Mouse (Mus musculus) embryonic facial prominence, embryonic 15.5 days (tissue): ENCODE data around the gene Acbd6. TPM values are rescaled to one million over a fixed set of nuclear protein-coding genes. Genes with fewer than 3 reads are reported as not detected.
A peak's percentile ranks its signal among the peaks of the same experiment; 100 is the strongest.

Source experiments
- ATAC-seq: fragments of 200-750 bp; cut with Nextera tagmentation; 2 replicates; pipeline ENCODE4 v1.8.0; 2017; ENCODE audit warnings: low read depth, moderate TSS enrichment; ENCODE audit not compliant: insufficient number of reproducible peaks, low FRiP score, low TSS enrichment
- H3K27ac ChIP-seq: fragments of 300-500 bp; sonication (generic); replicated peaks from 2 replicates; pipeline ENCODE4 v1.5.1; 2015; ENCODE audit warnings: mild to moderate bottlenecking, inconsistent platforms
- H3K27me3 ChIP-seq: fragments of 300-500 bp; sonication (generic); 2 replicates; pipeline ENCODE4 v1.6.1; 2015; ENCODE audit warnings: inconsistent platforms
- H3K36me3 ChIP-seq: fragments of 300-500 bp; sonication (generic); 2 replicates; pipeline ENCODE4 v1.6.1; 2015; ENCODE audit warnings: mild to moderate bottlenecking, inconsistent platforms
- H3K4me1 ChIP-seq: fragments of 300-500 bp; sonication (generic); 2 replicates; pipeline ENCODE4 v1.6.1; 2015; ENCODE audit warnings: inconsistent platforms
- H3K4me2 ChIP-seq: fragments of 300-500 bp; sonication (generic); replicated peaks from 2 replicates; pipeline ENCODE4 v1.6.1; 2015; ENCODE audit warnings: mild to moderate bottlenecking, inconsistent platforms
- H3K4me3 ChIP-seq: fragments of 300-500 bp; sonication (generic); replicated peaks from 2 replicates; pipeline ENCODE4 v1.5.1; 2015; ENCODE audit warnings: mild to moderate bottlenecking, inconsistent platforms
- H3K9ac ChIP-seq: fragments of 300-500 bp; sonication (generic); 2 replicates; pipeline ENCODE4 v1.6.1; 2015; ENCODE audit warnings: inconsistent platforms
- H3K9me3 ChIP-seq: fragments of 300-500 bp; sonication (generic); replicated peaks from 2 replicates; pipeline ENCODE4 v1.6.1; 2016; ENCODE audit warnings: inconsistent platforms
- WGBS: fragments of 180-500 bp; shearing (Covaris S2); methylation state at CpG from one replicate; pipeline ENCODE4 v1.1.7; 2015; 5-methylcytosine and 5-hydroxymethylcytosine counted together
- polyA plus RNA-seq: library from polyadenylated mRNA; unstranded; fragments of >200 nt; fragmentation: Nextera tagmentation; extraction: Ambion mirVana; gene quantifications from 2 replicates; pipeline ENCODE4 v1.2.1, GENCODE M21; 2015

Acbd6 gene
- polyA plus RNA-seq, 1 experiment from 2014 or later: 77.4 TPM

DNA sequence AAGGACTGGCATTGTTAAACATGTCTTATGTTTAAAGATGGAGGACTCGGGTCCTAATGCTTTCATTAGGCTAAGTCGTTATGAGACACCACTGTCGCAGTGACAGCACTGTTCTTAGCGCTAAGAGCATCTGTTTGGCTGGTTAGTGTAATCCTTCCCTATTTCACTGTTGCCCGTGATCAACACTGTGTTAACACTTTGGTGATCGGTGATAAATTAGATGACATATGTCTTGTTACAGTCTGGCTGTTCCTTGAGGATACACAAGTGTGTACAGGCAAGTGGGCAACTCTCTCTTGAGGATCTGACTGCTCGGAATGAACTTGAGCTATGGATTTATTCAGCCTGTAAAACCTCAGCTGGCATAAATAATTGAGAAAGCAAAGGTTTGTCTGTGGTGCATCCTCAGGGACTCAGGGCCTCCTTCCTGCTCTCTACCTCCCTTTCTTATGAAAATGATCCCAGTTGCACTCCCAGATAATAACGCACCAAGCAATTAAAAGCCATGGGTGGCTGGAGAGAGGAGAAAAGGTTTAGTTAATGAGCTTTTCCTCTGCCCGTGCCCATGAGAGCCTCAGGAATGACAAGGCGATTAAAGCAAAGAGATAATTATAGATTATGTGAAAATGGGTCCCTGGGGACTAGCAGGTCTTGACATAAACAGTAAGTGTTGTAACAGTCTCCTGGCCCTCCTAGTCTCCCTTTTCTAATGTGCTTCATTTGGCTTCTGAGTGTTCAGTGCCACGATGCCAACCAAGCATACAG is 47.7 kb downstream of the Acbd6 start:
- H3K27ac ChIP-seq: no peak overlapping the region
- no peaks in the 10 kb centered on the region for H3K36me3 ChIP-seq
- H3K9ac ChIP-seq: no peak overlapping the region
- no peaks in the 10 kb centered on the region for H3K27me3 ChIP-seq
- ATAC-seq: peak; percentile 78
- no peaks in the 10 kb centered on the region for H3K9me3 ChIP-seq
- H3K4me1 ChIP-seq: no peaks in the 10 kb centered on the region
- no peak overlapping the region for H3K4me3 ChIP-seq
- H3K4me2 ChIP-seq: no peak overlapping the region
- 35% methylated on average over 11 of the region's 11 CpGs for WGBS

GRCm38 (mm10) chr1:155606156-155606531 is 48.2 kb downstream of the Acbd6 start:
- H3K27me3 ChIP-seq: no peaks in the 10 kb centered on the region
- no peak overlapping the region for H3K27ac ChIP-seq
- 67% methylated on average over 8 of the region's 8 CpGs for WGBS
- H3K4me2 ChIP-seq: no peak overlapping the region
- no peaks in the 10 kb centered on the region for H3K9me3 ChIP-seq
- ATAC-seq: no peak
- H3K4me3 ChIP-seq: no peak overlapping the region
- H3K36me3 ChIP-seq: no peaks in the 10 kb centered on the region
- no peaks in the 10 kb centered on the region for H3K4me1 ChIP-seq
- no peak overlapping the region for H3K9ac ChIP-seq

- Histone ChIP-seq H3K36me3 (no peaks in the 10 kb centered on the region), H3K4me3 (no peak overlapping the region), H3K4me1 (no peaks in the 10 kb centered on the region), H3K9ac (no peak overlapping the region), H3K9me3 (no peaks in the 10 kb centered on the region), H3K4me2 (no peak overlapping the region), H3K27me3 (no peaks in the 10 kb centered on the region), H3K27ac (no peak overlapping the region)
- ATAC-seq: no peak
- 63% methylated on average over 4 of the region's 4 CpGs for WGBS
Observed at GRCm38 (mm10) chr1:155608524-155608923, 50.6 kb downstream of the Acbd6 start.

GRCm38 (mm10) chr1:155614426-155614825 is 56.5 kb downstream of the Acbd6 start:
- H3K9me3 ChIP-seq: no peaks in the 10 kb centered on the region
- H3K4me3 ChIP-seq: no peak overlapping the region
- no peak for ATAC-seq
- no peak overlapping the region for H3K9ac ChIP-seq
- H3K27me3 ChIP-seq: no peaks in the 10 kb centered on the region
- no peak overlapping the region for H3K27ac ChIP-seq
- H3K4me2 ChIP-seq: no peak overlapping the region
- no peaks in the 10 kb centered on the region for H3K4me1 ChIP-seq
- WGBS: 53% methylated on average over 2 of the region's 2 CpGs
- no peaks in the 10 kb centered on the region for H3K36me3 ChIP-seq

DNA sequence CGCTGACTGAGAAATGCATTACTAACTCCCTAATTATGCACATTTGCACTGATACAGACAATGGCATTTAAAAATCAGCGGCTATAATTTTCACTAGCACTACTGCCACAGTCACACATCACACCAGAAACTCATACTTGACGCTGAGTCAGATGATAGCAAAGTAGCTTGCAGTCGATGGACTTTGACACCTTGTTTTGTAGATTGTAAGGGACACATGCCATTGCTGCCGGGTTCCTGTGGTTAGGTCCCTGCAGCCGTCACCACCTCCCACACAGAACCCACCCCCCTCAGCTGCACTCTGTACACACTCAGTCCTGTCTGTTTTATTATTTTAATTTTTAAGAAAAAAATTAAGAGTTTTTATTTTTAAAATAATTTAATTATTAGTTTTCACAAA is 63.2 kb downstream of the Acbd6 start:
- Histone ChIP-seq H3K4me3 (no peak overlapping the region), H3K36me3 (peaks cover 5% of the 10 kb centered on the region; the same call in 1 of the 2 replicates), H3K27ac (no peak overlapping the region), H3K4me1 (no peaks in the 10 kb centered on the region), H3K9ac (no peak overlapping the region), H3K4me2 (no peak overlapping the region), H3K27me3 (no peaks in the 10 kb centered on the region), H3K9me3 (no peaks in the 10 kb centered on the region)
- no peak for ATAC-seq
- WGBS: 56% methylated on average over 6 of the region's 6 CpGs

- Histone ChIP-seq H3K4me1 (no peaks in the 10 kb centered on the region), H3K4me3 (no peak overlapping the region), H3K9me3 (no peaks in the 10 kb centered on the region), H3K27me3 (no peaks in the 10 kb centered on the region), H3K27ac (no peak overlapping the region), H3K9ac (no peak overlapping the region), H3K4me2 (no peak overlapping the region), H3K36me3 (peaks cover 5% of the 10 kb centered on the region; the same call in 1 of the 2 replicates)
- no peak for ATAC-seq
- WGBS: 94% methylated on average over 8 of the region's 8 CpGs
Observed at GRCm38 (mm10) chr1:155623192-155623591, 65.3 kb downstream of the Acbd6 start.

- no peaks in the 10 kb centered on the region for H3K4me1 ChIP-seq
- H3K4me2 ChIP-seq: no peak overlapping the region
- peaks cover 5% of the 10 kb centered on the region; the same call in 1 of the 2 replicates for H3K36me3 ChIP-seq
- no peak overlapping the region for H3K9ac ChIP-seq
- no peak for ATAC-seq
- no peaks in the 10 kb centered on the region for H3K9me3 ChIP-seq
- H3K27ac ChIP-seq: no peak overlapping the region
- no peak overlapping the region for H3K4me3 ChIP-seq
- no peaks in the 10 kb centered on the region for H3K27me3 ChIP-seq
- WGBS: 95% methylated on average over 2 of the region's 2 CpGs
Observed at GRCm38 (mm10) chr1:155627746-155628145, 69.8 kb downstream of the Acbd6 start.

GRCm38 (mm10) chr1:155636648-155637047 is 78.7 kb downstream of the Acbd6 start:
- no peaks in the 10 kb centered on the region for H3K9me3 ChIP-seq
- no peaks in the 10 kb centered on the region for H3K36me3 ChIP-seq
- H3K4me1 ChIP-seq: no peaks in the 10 kb centered on the region
- H3K9ac ChIP-seq: no peak overlapping the region
- ATAC-seq: no peak
- no peak overlapping the region for H3K27ac ChIP-seq
- H3K27me3 ChIP-seq: no peaks in the 10 kb centered on the region
- no peak overlapping the region for H3K4me3 ChIP-seq
- H3K4me2 ChIP-seq: no peak overlapping the region
- WGBS: 91% methylated on average over 7 of the region's 7 CpGs

DNA sequence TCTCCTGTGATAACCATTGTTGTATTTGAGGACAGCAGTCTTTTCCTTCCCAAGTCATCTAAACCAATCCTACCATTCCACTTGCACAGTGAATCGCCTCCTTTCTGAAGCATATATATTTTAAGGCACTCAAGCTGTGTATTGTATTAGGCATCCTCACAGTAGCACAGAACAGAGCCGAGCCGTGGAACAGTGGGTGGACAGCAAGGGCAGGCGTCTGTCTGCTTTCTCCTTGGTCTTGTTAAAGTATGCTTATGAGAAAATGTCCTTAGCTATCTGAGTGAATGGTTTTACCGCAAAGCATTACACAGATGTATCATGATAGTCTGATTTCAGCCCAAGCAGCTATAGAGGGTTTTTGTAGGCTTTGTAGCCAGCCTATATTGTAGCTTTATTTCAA is 87.9 kb downstream of the Acbd6 start:
- H3K9me3 ChIP-seq: no peaks in the 10 kb centered on the region
- ATAC-seq: no peak
- H3K4me2 ChIP-seq: no peak overlapping the region
- no peak overlapping the region for H3K9ac ChIP-seq
- H3K36me3 ChIP-seq: no peaks in the 10 kb centered on the region
- no peaks in the 10 kb centered on the region for H3K4me1 ChIP-seq
- H3K4me3 ChIP-seq: no peak overlapping the region
- H3K27ac ChIP-seq: no peak overlapping the region
- H3K27me3 ChIP-seq: no peaks in the 10 kb centered on the region
- 84% methylated on average over 5 of the region's 5 CpGs for WGBS

- Histone ChIP-seq H3K4me1 (no peaks in the 10 kb centered on the region), H3K36me3 (no peaks in the 10 kb centered on the region), H3K9me3 (no peaks in the 10 kb centered on the region), H3K9ac (no peak overlapping the region), H3K27ac (no peak overlapping the region), H3K4me3 (no peak overlapping the region), H3K4me2 (no peak overlapping the region), H3K27me3 (no peaks in the 10 kb centered on the region)
- 51% methylated on average over 10 of the region's 10 CpGs for WGBS
- no peak for ATAC-seq
Observed at GRCm38 (mm10) chr1:155646345-155647307, 88.7 kb downstream of the Acbd6 start.

DNA sequence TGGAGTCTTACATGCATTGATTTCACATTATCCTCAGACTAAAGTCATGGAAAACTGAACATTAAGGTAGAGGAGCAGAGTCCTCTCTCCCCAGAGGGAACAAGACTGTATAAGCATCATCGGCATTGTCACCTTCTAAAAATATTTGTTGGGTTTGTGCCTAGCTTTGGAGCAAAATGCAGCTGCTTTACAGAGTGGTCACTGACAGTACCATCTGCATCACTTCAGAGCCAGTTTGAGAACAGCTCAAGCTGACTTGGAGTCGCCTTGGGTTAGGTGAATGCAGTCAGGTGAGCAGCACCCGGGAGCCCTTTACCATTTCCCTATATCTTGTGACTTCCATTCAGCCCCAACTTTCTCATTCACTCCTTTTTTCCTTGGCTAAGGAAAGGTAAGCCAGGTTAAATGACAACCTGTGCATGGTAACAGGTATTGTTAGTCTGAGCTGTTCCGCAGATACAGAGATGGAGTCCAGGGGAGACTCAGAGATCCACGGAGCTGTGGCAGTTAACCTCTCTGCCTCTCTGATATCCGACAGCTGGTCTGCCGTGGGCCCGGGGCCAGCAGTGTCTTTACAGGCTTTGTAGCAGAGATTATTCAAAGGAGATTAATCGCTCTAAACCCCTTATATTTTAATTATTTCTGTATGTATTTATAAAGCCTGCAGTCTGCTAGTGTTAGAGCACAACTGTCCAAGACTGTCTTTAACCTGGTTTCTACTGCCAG is 92.4 kb downstream of the Acbd6 start:
- WGBS: 71% methylated on average over 9 of the region's 9 CpGs
- no peak overlapping the region for H3K4me3 ChIP-seq
- H3K36me3 ChIP-seq: no peaks in the 10 kb centered on the region
- H3K27ac ChIP-seq: no peak overlapping the region
- no peaks in the 10 kb centered on the region for H3K4me1 ChIP-seq
- H3K9ac ChIP-seq: no peak overlapping the region
- H3K27me3 ChIP-seq: no peaks in the 10 kb centered on the region
- no peak for ATAC-seq
- H3K9me3 ChIP-seq: no peaks in the 10 kb centered on the region
- no peak overlapping the region for H3K4me2 ChIP-seq
